Mouse (Mus musculus) erythroblast, adult 5-6 weeks (primary cell): Measurements from ENCODE around the gene Lnp1. TPM values are rescaled to one million over a fixed set of nuclear protein-coding genes. Genes with fewer than 3 reads are reported as not detected.
"Not testable (repeated sequence)": the region's sequence is repeated elsewhere in the genome, so short reads cannot be mapped to it uniquely, and the experiment has no call there.

Experiments used
- ATAC-seq: replicated peaks from 2 replicates; pipeline ENCODE4 v1.8.0; 2016; ENCODE audit warnings: moderate number of reproducible peaks, mild to moderate bottlenecking, moderate TSS enrichment, inconsistent platforms; ENCODE audit not compliant: poor library complexity, low FRiP score, severe bottlenecking
- total RNA-seq, 2 experiments: library from RNA; stranded (forward) in 1 of 2; stranded (reverse) in 1 of 2; fragments of 150-400 nt in 1 of 2; fragments of 200-764, 138-1000 nt in 1 of 2; gene quantifications; 2 replicates each; pipeline versions ENCODE4 v1.2.3 to v1.2.4; 2015 to 2017; ENCODE audit warnings: low replicate concordance in 2 of 2

Lnp1 gene
- total RNA-seq (2015; ENCODE audit: low replicate concordance) (not detected in 2 replicates), total RNA-seq (2017; ENCODE audit: low replicate concordance) (not detected in 2 replicates)

DNA sequence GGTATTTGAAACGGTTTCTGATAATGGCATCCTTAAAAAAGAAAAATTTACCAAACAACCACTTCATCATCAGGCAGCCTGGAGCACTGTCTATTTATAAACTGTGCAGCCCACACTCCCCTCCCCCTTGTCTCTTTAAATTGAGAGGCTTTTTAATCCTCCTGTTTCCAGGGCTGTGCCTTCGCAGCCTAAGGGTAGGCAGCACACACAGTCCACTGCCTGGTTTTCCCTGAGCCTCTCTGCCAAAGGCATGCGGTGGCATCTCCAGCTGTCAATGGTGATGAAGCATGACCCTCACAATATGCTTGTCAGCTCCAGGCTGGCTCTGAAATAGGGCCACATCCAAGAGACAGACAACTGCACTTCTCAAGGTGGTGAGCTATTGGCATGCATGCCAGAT is at the start of gene Lnp1:
Gene Lnp1 (minus strand): TSS at position 39 of the 400 bp plus-strand sequence.
- ATAC-seq, result no peak

GRCm38 (mm10) chr16:56974646-56975045 is 46.8 kb upstream of the Lnp1 start:
- no peak for ATAC-seq

- ATAC-seq, result not testable (repeated sequence)
Observed at GRCm38 (mm10) chr16:56958311-56958710, 30.4 kb upstream of the Lnp1 start.

DNA sequence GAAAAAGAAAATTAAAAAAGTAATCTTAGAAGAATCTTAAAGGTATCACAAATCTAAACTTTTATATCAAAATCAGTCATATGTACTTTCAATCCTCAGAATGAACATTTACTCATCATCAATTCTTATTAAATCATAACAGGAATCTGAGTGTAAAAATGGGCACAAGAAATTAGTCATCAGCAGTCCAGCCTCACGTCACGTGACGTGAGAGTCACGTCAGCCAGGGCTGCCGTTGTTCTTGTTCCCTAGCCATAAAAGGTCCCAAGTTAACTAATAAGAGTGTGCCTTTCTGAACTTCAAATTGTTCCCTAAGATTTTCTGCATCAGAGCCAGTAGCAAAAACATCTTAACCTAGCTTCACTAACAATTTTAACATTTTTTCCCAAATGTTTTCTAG is 21.2 kb upstream of the Lnp1 start:
- no peak for ATAC-seq

DNA sequence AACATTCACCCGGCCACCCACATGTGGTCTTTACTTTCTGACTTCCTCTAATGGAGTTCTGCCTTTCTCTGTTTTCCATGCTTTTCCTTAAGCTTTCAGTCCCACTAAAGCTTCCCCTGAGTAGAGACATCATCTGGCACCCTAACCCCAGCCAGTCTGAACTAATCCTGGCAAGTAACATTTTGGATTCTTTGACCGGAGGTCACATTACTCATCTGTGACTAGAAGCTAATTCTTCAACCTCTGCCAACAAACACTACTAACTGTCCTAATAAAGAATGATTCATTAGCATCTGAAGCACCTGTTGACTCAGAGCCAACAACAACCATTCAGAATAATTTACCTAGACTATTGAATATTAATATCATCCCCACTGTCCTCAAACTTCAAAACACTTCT is 14.5 kb upstream of the Lnp1 start:
- ATAC-seq, result no peak

DNA sequence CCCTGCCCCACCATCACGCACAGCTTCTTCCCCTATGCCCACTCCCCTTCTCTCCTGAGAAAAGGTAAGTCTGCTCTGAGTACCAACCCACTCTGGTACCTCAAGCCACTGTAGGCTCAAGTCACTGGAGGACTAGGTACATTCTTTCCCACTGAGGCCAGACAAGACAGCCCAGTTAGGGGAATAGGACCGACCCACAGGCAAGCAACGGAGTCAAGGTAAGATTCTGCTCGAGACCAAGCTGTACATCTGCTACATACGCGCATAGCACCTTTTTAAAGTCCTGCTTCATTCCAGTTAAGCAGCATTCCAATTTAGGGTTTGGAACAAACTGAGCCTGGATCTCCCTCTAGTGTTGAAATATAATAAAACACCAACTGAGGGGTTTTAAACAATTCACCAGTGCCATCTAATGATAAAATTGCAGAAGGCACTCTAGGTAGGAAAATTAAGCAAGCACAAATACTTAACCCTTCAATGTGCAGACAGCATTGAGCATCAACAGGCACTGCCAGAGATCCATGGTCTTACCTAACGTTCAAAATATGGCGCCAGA is 7.7 kb downstream of the Lnp1 start:
- ATAC-seq, result no peak

GRCm38 (mm10) chr16:56917230-56917629 is 10.6 kb downstream of the Lnp1 start:
- ATAC-seq, result no peak

DNA sequence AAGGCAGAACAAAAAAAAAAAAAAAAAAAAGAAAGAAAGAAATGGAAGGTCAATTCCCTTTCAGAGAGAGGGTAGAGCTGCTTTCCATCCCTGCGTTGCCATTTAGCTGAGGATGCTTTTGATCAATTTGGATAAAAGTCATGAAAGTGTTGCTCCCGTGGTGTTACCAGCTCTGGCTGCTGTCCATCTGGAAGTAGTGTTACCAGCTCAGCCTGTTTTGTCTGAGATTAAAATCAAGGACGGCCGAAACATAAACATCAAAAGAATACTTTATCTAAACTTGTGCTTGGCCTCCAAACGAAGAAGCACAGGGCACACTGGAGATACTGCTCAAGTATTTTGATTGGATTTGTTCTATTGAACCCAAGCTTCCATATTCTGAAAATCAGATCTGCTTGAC is 18.9 kb downstream of the Lnp1 start:
- no peak for ATAC-seq

GRCm38 (mm10) chr16:56902206-56902605 is 25.7 kb downstream of the Lnp1 start:
- ATAC-seq, result not testable (repeated sequence)

GRCm38 (mm10) chr16:56891583-56891982 is 36.3 kb downstream of the Lnp1 start:
- ATAC-seq, result no peak

DNA sequence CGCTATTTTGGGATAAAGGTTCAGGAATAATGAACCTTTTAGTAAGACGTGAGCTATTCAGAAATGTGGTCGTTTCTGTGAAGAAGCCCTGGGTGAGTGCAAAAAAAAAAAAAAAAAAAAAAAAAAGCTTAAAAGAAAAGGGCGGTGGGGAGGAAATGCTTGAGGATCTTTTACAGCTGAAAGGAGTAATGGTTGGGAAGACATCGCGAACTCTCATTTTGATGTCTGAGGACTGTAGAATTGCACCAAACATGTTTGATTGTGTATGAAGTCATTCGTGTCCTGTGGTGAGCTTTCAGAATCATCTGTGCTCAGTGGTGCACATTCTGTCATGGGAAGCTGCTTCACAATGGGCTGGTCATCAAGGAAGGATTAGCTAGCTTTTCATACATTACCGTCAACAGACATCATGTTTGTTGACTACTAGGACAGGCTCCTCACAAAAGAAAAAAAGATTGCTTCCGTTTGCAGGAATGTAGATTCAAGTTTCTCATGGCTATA is 41.2 kb downstream of the Lnp1 start:
- ATAC-seq, result no peak

DNA sequence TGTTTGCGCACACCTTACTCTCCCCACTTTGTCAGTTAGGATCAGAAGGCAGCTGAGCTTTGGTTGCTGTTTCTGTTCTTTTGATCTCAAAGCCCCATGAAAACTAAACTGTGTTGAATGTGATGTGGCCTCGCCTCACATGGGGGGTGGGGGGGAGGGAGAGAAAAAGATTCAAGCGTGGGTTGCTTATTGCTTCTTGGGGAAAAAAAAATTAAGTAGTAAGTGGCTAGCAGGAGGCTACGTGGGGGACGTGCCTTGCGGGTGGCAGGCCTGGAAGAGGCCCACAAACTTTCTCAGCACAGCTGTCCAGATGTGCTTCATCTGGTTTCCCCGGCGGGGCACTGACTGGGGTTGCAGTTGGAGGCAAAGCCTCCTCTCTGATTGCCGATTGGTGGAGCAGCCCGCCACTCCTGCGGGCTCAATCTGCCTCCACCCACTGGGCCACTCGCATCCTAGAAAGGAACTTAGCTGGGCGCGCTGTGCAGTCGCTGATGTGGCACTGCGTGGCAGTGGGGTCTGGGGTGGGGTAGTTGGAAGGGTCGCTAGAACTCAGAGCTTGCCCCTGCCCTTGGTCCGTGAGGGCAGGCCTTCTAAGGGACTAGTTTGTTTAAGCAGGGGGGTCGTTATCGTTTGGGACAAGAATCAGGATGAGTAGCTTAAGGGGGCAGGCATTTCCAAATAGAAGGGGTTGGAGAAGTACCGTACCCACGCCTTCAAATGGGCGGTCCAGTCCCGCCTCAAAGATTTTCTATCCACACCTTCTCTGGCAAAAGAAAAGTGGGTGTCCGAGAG is 41.8 kb downstream of the Lnp1 start, which contains the start of gene Tmem45a:
Gene Tmem45a (minus strand): TSS at position 343 of the 792 bp plus-strand sequence.
- ATAC-seq, result no peak

- no peak for ATAC-seq
Observed at GRCm38 (mm10) chr16:56884811-56885210, 43.0 kb downstream of the Lnp1 start.

GRCm38 (mm10) chr16:56873410-56873809 is 54.5 kb downstream of the Lnp1 start:
- no peak for ATAC-seq

DNA sequence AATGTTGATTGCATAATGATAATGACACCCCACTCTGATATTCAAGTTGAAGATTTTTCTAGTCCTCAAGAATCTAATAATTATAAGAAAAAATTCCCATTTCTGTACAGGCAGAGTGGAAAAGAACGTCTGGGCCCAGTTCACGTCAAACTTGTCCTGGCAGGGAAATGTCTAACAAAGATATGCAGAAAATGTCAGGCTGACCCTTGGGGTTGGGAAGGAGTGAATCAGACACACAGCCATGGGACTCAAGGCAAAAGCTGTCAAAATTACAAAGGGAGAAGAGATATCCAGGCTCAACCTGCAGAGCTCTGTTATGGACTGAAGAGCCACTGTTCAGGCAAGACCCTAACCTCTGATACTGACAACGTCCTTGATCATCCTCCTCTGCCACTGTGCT is 57.4 kb downstream of the Lnp1 start:
- ATAC-seq, result no peak

- ATAC-seq, result no peak
Observed at GRCm38 (mm10) chr16:56868361-56868760, 59.5 kb downstream of the Lnp1 start.

GRCm38 (mm10) chr16:56867591-56867990 is 60.3 kb downstream of the Lnp1 start:
- no peak for ATAC-seq
